Mouse (Mus musculus): Measurements from ENCODE around the gene Lmcd1.

Gene Lmcd1

DNA sequence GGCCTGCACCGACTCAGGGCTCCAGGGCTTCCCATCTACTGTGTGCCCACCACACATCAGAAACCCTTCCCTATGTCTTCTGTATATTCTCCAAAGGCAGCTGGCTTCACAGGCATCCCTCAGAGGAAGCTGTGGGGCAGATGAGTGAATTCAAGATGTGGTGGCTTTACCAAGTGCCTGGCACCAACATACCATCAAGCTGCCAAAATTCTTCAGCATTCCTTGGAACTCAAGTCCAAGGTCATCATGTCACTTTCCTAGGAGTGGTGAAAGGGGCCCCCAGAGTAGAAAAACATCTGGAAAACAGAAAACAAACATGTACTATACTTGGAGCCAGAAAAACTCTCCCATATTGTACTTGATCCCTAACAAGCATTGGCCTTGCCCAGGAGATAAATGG is 85.8 kb downstream of the Lmcd1 start:
- DNase-seq (ENCODE audit: low read depth, low spot score): no peak

DNA sequence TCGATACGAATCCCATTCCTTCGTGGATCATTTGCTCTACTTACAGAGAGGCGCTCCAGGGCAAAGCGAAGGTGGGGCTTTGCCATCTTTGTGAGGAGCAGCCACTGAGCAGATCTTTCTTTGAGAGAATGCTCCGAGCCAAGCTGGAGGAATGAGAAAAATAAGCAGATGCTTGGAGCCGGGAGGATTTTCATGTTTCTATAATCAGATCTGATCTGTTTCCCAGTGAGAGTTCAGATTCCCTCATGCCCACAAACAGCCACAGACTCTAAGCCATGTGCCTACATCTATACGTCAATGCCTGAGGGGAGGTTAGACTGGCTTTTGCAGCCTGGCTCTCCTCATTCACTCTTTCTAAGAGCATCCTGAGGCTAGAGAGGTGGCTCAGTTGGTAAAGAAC is 87.1 kb downstream of the Lmcd1 start:
- DNase-seq (ENCODE audit: low read depth, low spot score): no peak

DNA sequence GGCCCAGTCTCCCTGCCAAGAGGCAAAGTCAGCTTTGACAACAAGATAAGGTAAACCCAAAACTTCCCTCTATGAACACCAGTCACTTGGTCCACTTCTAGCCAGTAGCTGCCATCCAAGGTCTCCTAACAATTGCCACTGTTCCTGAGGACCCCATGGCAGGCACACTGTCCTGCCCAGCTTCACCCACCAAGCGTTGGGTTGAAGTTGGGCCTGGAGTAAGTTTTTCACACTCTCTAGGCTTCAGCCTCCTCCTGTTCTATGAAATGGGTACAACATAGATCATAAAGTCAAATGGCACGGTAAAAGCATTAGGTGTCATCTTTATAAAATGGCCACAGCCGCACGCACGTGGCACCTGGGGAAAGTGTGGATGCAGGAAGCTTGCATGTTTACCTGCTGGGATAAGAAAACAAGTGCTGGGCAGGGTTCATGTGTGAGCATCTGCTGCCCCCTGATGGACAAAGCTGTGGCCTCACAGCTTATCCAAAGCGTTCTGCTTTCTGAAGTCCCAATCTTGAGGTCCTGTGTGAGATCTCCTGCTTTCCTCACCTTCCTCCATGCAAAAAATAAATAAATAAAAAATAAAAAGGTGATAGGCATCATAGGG is 88.9 kb downstream of the Lmcd1 start:
- DNase-seq (ENCODE audit: low read depth, low spot score): peak; percentile 47

DNA sequence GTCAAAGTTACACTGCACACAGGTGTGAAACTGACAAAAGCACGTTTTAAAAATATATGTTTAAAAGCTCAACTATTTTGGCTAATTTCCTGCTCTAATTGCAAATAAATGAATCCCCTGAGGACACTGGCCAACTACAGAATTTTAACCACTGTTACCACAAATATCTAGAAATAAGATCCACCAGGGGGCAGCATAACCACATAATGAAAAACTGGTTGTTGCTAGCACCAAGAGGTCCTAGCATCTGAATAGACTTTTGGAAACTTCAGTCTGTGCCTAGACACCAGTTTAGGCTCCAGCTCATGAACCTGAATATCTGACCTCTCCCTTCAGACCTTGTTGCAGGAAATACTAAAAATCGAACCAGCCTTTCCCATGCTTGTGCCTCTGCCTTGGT is 91.0 kb downstream of the Lmcd1 start:
- peak; percentile 33 for DNase-seq (ENCODE audit: low read depth, low spot score)

DNA sequence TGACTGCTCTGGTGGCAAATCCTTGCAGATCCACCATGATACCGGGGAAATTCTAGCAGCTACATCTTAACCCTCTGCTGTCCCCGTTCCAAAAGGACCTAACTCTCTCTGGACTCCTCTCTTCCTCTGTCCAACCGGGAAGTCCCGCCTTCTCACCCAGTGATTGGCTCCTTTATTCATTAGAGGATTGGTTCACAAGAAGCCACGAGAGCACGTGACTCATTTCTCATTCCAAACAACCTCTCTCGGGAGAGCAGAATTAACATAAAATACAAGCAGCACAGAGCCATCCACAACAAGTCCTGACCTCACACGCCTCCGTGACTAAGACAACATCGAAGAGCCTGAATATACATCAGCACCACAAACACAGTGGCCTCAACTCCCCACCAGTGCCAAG is 91.7 kb downstream of the Lmcd1 start:
- no peak for DNase-seq (ENCODE audit: low read depth, low spot score)

DNA sequence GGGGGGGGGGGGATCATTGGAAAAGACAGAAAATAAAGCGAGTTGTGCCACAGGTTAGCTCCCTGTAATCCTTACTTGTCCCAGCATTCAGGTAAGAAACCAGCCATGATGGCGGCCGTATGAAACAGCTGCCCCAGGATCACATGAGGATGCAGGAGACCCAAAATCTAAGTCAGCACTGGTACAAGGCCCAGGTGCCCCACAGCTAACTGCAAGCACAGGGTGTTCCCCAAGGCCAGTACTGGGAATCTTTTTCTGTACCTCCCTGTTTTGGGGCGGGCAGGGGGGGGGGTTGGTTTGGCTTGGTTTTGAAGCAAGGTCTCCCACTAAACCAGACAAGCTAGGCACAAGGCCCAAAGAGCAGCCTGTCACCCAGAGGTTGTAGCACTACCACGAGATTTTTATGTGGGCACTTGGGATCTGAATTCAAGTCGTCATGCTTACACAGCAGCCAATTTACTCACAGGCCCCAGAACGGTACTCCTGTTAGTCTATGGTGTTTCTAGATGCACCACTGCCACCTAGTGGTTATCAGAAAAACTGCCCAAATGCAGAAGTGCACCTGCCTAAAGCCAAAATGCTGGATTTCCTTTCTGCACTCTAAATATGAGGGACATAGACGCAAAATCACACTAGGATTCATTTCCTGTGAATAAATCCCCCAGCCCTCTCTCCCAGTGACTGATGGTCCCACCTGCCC is 100.5 kb downstream of the Lmcd1 start:
- DNase-seq (ENCODE audit: low read depth, low spot score): peak; percentile 45

DNA sequence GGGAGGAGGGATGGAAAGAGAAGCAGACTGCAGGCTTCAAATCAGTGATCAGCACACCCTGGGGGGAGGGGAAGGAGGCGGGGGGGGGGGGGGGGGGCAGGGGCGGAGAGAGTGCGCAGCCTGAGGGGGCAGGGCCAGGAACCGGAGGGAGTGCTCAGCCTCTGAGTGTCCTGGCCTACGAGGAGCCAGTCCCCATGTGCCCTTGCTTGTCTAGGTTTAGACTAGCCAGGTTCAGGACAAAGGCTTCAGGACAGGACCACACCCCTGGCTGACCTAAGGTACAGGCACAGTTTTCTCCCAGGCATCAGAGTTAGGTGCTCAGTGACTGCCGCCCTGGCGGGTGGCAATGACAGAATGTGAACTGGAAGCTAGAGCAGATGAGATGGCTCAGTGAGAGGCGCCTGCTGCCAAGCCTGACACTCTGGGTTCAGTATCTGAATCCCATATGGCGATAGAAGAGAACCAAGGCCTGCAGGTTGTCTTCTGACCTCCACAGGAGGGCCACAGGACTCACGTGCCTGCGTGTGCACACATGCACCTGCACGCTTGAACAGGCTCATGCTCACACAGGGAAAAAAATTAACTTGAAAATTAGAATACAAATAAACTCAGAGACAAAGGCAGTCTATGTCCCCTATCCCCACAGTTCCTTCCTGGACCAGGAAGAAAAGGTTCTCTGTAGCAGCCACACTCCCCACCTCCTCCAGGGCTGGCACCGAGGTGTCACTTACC is 102.3 kb downstream of the Lmcd1 start:
- DNase-seq (ENCODE audit: low read depth, low spot score): no peak

DNA sequence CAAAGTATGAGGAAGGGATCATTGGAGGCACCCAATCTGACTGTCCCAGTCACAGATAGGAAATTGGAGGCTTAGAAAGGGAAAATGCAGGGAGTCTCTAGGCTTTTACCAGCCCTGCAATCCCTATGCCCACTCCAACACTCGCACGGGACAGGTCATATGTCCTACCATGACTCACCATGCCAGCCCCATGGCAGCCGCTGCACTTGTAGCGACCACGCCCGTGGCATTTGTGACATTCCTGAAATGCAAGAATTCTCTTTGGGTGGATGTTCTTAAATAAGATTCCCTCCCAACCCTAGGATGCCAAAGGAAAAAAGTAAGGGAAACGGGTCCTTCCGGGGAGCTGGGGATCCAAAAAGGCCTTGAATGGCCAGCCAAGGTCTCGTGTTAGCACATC is 105.5 kb downstream of the Lmcd1 start:
- no peak for DNase-seq (ENCODE audit: low read depth, low spot score)

All from WW6 (cell line).